Mouse (Mus musculus) spleen, postnatal 4 days (tissue): ENCODE measurements at regions not wholly inside any gene's neighbourhood (a gene's known extent, or its start where the extent isn't known, plus 50 kb on each side); places are given as distances from the start of the nearest gene placed in this dataset.

Experiments used
- DNase-seq, 2 experiments: peaks; one replicate each; pipeline ENCODE4 v3.0.0; 2022; ENCODE audit warnings: low spot score in 2 of 2

DNA sequence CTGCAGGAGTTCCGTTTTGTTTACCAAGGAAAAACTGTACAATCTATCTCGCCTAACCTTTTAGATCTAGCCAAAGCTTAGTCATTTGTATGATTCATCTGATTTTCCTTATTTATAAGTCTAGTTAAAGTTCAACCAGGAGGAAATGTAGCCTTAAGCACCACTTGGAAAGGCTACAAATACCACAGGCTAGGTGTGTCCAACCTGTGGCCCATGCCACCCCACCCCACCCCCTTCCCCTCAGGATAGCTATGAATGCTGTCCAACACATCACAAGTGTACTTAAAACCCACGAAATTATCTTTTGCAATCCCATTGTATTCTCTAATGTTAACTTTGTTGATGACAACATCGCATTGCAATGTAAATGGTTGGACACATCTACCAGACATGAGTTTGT is 102.9 kb upstream of the Klf14 start:
- no peak for DNase-seq

DNA sequence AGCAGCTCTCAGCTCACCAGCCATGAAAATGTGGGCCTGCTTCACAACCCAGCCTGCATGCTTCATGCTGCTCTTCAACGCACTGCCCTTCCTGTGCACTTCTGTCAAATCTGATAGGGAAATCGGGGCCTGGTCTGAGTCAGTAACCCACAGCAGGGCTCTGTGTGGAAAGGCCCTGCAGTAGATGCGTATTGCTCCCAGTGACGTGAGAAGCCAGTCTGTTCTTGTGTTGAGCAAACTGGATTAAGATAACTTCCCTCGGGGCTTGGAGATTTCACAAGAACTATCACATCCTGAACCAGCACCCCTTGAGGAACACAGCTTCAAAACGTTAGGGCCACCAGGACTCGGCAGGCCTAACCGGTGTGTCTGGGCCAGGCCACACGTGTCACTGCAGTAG is 106.5 kb upstream of the Klf14 start:
- DNase-seq, result no peak

DNA sequence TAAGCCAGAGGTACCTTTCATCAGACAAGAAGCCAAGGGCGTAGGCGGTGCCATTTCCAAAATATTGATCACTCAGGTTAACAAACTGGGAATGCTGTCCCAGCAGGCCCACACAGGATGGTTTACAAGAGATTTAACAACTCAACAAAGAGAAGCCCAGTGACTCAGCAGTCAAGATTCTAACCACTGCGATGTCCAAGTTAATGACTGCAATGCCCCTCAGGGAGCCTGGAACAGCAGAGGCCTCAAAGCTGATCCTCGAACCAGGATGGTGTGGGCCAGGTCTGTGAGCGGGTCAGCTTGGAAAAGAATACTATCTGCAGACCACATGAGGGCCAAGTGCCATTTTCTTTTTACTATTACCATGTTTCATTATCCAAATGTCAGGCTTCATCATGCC is 108.0 kb upstream of the Klf14 start:
- DNase-seq, result no peak

DNA sequence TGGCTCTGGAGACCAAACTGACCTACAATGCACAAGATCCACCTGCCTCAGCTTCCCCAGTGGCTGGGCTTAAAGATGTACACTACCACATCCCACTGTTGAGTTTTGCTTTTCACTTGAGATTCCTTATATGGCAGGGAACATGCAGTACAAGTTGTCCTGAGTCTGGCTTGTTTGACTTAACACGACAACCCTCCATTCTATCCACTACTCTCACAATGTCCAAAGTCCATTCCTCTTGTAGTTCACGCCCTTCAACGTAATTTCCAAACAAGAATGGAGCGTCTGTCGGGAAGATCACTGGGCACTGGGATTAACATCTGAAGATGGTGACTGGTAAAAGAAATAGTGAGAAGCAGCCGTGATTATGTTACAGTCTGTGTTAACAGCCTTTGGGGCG is 108.6 kb upstream of the Klf14 start:
- no peak for DNase-seq

DNA sequence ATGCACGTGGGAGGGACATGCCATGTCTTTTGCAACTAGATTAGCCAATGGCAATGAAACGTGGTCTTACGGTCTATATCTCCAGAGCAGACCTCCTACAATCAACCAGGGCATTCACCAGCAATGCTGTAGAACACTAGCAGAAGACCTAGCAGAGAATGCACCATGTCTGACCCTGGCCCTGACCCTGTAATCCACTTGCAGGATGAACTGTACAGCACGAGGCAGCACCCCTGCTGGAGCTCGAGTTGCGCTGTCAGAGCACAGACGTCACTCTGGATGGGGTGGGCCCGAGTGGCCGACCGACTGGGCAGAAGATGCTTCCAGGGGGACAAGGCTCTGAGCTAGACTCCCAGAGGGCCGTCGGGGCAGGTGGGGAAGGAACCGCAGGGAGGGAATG is 110.4 kb upstream of the Klf14 start:
- no peak for DNase-seq

DNA sequence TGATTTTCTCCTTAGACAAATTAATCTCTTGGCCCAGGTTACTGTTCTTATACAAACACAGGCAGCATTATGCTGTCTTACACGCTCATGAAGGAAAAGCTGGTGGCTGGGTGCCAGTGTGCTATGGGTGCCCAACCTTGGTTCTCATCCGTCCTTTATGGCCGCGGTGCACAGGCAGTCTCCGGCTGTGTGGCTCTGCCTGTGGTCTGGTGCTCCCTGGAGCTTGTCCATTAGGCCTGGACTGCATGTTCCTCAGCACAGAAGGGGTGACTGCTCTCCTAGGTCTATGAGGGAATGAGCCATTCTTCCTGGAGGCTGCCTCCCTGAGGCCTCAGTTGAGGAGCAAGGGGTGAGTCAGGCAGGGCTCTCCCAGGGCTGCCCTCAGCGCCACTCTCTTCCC is 111.7 kb upstream of the Klf14 start:
- DNase-seq, result no peak

DNA sequence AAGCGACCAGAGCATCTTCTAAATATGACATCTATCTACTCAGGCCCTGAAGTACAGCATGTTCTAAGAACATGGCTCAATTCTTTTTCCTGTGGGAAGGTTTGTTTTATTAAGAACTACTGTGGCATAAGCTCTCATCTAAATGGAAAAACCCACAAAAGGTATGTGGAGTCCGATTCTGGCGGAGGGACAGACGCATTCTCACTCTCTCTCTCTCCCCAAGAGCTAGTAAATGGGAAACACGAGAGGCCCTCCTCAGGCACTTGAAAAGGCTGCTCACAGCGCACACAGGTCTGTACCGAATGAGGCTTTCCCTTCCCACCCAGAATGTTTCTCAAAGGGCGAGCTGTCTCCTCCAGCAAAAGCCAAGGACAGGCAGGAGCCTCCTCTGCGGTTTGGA is 112.1 kb upstream of the Klf14 start:
- DNase-seq, result no peak

DNA sequence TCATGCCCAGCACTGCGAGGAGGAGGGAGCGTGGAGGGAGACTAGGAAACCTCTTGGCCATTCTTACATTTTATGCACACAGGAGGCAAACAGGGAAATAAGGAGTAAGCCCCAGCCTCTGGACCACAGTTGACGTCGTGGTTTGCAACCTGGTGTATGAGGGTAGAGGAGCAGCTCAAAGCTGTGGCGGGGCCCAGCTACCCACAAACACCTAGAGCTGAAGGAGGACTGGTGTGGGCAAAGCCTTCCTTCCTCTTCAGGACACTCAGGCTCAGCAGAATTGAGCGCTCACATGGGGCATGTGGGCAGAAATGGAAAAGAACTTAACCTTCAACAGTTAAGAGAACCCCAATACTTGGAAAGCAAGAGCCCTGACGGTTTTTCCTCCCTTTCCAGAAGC is 113.2 kb upstream of the Klf14 start:
- DNase-seq, result no peak

DNA sequence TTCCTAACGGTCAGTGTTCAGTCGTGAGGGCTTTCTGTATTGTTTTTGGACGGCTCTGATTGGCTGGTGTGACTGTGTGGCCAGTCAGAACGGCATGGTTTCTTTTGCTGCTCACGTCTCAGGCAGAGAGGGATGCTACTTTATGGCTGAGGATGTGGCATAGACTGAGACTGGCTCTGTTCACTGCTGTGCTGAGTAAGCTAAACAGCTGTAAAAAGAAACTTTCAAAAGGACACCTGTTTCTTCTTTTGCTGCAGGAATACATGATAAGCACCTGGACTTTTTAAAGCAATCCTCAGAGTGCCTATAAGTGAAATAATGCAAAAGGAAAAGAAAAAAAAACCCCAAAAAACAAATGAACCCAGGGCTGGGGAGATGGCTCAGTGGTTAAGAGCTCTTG is 113.7 kb upstream of the Klf14 start:
- no peak for DNase-seq

DNA sequence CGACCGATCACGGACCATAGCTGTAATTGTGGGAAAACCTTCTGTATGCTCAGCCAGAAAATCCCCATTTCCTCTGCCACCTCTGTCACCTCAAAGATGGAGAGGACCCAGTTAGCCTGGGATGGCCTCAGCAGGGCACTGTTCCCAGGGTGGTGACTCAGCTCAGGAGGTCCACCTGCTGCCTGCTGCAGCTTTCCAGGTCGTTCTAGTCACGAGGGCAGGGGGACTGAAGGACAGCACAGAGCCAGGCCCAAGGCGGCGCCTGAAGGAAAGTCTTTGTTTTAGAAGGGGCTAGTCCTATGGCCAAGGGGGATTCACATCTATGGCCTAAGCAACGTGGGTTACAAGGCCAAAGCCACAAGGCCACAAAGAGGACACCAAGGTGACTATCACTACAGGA is 114.5 kb upstream of the Klf14 start:
- no peak for DNase-seq

DNA sequence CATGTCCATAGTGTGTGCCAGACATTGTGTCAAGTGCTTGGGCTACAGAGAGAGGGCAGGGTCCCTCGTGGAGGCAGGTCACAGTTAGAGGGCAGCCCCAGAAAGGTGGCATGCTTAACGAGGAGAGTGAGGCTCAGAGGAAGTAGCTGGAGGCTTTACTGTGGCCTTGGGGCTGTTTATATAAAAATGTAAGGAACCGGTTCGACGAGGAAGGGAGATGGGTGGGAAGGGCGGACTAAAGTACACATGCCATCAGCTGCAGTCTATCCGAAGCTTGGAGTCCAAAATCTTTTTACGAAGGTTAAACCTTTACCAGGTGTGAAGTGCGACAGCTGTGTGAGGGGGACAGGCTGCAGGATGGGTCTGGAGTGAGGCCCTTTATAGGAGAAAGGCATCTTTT is 115.5 kb upstream of the Klf14 start:
- no peak for DNase-seq

DNA sequence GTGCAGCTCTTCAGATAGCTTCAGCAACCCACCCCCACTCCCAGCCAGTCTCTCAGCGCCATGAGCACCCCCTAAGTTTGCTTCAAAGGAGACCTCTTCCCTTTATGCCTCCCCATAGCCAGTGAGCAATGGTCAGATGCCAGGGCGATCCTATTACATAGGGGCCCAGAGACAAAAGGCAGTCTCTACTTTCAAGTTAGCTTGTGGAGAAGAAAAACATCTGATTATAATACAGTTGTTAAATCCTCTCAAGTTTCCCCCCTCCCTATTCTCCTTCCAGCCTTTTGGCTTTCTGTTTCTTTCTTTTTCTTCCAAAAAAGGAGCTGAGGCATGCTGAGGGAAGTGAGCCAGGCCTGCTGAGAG is 116.3 kb upstream of the Klf14 start:
- no peak for DNase-seq

DNA sequence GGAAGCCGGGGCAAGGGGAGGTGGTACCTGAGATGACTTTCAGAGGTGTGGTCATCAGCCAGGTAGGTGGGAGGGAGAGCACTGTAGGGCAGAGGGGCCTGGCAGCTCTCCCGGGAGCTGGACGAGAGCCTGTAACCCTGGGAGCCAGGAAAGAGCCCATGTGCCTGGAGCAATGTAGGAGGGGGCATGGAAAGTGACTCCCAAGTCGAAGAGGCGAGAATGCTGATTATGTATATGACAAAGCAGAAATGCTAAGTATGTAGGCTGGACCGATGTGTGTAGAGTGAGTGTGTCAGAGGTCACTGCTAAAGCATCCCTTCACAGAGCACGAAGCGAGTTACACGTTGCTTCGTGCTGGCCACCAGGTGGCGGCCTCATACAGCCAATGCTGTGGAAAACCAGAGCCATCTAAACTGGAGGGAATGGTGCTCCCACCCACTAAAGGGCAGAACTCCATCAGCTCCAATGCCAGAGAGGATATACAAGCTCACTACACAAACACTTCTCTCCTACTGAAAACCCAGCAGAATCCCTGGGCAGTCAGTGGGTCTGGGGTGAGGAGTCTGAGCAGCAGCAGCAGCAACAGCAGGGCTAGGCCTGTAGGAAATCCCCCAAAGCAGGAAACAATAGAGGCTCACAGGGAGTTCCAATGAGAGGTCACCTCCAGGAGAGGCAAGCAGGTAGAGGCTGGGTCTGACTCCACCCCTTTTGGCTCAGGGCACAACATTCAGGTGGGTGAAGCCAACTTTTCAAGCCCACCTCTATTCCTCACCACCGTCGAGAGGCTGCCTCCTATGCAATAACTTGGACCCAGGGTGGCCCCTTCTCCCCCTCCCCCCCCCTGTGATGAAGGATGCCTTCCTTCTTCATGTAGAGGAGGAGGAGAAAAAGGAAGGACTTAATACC is 116.9 kb upstream of the Klf14 start:
- peak; percentile 49 to 76 for DNase-seq

DNA sequence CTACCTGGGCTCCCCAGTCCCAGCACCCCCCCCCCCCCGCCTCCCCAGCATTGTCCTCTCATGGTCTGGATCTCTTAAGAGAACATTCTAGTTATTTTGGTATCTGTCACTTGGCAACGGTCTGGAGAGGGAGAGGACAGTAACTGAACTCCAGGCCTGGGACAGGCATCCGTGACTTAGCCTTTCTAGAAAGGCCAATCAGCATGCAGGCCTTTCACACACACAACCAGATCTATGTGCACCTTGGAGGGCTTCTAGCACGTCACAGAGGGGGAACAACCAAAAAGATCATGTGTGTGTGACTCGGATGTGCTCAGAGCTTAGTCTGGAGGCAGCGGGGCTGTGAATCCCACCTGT is 117.6 kb upstream of the Klf14 start:
- no peak for DNase-seq

DNA sequence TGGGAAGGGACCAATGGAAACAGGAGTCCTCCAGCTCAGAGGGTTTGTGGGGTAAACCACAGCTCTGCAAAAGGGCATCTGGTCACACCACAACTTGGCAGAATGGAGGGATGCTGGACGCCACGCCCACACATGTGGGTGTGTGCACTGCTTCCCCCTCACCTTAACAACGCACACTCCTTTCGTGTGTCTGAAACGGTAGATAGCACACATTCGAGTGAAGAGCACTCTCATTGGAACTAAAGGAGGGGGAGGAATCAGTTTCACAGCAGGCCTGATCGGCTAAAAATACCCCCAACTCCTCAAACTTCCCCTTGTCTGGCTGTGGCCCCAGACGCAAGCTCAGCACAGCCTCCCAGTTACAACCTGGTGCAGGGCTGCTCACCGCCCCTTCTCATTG is 118.3 kb upstream of the Klf14 start:
- no peak for DNase-seq

DNA sequence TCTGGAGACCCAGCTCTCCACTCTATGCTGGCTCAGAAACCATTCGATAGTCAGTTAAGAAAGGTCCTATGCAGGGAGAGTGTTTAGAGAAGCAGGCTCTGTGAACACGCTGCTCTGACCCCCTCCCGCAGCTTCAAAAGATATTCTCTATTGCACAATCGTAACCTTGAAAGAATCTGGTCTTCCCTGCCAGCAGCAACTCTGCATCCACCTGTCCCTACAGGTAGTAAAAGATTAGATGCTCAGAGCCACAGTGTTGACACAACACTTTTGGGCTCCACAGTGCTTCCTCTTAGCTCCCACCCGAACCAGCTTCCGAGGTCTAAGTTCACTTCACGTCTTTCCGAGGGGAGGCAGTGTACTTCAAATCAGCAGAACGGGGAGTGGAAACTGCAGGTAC is 118.9 kb upstream of the Klf14 start:
- no peak for DNase-seq

DNA sequence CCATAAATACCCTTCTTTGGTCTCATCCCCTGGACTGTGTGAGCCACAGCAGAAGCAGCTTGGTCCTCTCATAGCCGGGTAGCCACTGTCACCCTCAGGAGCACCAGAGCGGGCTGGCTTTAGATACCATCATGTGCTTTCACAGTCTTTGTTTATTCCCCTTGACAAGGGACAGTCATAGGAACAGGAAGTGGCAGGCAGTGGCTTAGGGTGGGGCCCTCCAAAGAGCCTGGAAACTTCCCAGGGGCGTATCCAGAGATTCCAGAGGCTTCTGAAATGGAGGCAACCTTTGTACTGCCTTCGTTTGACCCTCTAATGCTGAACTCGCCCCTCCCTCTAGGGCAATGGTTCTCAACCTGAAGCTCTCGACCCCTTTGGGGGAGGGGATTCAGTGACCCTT is 119.5 kb upstream of the Klf14 start:
- DNase-seq, result no peak

DNA sequence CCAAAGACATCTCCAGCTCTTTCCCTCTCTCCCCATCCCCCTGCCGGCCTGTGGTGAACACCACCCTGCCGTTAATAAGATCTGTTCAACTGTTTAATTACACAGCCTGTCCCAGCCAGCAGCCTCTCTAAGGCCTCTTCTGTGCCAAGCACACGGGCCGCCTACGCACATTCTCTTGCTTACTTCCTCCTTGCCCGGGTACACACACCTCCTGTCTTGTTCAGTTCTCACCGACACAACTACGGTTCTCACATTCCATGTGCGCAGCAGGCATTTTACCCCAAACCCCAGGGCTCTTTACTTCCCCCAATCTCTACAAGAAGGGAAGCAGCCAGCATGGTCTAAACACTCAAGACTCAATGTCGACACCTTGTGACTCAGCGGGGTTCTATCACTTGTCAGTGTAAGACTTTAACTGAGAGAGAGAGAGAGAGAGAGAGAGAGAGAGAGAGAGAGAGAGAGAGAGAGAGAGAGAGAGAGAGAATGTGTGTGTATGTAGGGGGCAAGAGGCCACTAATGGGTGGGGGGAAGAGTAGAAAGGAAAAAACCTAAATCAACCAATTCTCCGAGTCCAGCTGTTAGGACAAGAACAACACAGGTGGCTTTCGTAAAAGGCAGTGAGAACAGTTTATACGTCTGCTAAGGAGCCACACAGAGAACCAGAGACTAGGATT is 120.8 kb upstream of the Klf14 start:
- DNase-seq, result no peak

DNA sequence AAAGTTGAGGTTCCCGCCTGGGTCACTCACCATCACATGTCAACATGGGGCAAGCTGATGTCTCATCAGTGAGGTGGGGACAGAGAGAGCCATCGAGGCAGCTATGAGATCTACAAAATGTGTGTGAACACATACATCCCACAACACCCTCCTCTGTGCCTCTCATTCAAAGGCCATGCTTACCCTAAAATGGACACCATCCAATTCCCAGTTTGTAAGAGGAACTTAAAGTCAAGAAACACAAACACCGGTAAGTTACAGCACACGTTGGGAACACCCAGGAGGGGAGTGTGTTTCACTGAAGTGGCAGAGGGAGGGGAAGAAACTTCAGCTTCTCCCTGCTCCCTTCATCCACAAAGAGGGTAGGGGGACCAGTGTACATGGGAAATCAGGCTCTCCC is 121.4 kb upstream of the Klf14 start:
- no peak for DNase-seq

DNA sequence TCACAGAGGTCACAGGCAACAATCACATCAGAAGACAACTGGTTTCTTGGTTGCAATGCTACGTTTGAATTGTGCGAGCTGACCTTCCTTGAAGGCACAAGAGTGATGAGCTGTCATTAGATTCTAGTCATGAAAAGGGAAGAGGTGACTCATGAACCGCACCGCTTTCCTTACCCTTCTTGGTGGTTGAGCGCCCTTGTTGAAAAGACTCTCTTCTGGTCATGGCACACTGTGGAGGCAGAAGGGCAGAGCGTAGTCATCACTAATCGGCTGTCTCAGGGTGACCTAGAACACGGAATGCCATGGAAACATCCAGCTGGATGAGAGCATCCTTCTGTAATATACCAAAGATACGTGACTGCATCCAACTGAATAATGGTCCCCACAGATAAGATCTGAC is 121.8 kb upstream of the Klf14 start:
- DNase-seq, result no peak

DNA sequence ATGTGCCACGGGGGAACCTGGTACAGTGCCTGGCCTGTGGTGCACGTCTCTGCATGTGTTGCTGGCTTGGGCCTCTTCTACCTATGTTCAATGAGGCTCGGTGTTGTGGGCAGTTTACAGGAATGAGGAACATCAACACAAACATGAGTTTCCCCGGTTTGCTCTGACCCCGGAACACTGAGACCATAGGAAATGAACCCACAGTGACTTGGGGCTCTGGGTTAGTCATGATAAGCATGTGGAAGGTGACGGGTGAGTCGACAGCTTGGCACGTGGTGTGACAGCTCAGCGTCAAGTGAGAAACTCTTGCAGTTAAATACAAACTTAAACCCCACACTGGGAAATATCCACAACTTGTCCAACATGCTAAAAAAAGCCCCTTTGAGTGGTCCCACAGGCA is 122.4 kb upstream of the Klf14 start:
- DNase-seq, result no peak

DNA sequence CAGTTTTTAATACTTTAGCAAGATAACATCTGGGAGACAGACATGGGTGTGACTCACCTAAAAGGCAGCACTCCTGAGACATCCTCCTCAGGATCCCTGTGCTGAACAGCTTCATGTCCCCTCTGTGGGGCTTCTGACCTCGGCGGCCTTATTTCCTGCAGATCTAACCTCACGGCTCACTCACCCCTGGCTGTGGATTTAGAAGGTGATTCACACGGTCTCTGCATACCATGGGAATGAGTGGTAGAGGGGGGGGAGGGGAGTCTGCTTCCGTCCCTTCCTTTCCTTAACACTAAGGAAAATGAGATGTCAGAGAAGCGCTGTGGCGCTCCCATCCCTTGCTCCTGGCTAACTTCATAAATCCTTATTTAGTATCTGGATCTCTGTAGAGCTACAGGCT is 123.1 kb upstream of the Klf14 start:
- DNase-seq, result no peak

DNA sequence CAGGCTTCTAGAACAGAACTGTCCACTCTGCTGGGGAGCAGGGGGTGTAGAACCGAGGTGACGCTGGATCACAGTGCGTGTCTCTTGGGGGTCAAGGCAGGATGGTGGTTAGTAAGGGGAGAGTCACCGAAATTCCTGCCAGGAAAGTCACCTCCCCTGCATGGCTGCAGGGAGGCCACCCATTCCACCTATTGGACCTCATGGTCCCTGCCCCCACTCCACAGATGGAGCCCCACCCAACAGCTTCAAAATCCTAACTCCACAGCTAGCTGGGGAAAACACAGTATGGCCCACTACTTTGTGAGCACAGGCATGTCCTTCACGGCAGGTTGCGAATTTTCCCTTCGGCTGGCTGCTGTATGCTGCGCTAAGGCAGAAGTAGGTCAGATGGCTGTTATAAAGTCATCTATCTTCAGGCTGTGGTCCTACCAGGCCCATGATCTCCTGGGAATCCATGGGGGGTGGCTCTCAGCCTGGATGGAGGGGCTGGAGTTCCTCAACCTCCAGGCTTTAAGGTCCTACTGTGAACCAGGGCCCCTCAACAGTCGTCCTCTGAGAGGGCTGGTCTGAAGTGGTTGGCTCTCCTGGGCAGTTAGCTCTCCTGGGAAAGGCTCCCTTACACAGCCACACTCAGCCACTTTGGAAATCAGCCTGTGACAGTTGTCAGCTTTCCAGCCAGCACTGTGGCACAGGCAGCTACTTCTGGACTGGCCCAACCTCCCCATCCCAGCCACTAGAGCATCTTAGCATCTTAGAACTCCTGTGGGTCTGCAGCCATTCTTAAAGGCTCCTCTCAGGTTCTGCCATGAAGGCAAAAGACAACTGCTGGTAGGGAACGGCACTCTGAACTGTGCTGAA is 124.0 kb upstream of the Klf14 start:
- no peak for DNase-seq
